ENCODE assay signal across 7 mouse cellular contexts in genomic region chr2:181693339-181694280, GRCm38 (mm10). TPM values are rescaled to one million over a fixed set of nuclear protein-coding genes. Genes with fewer than 3 reads are reported as not detected.
DNase-seq lines count a peak whose midpoint lies in the region; ATAC-seq lines count a peak whose summit lies in the region.

Gene Rgs19, minus strand, starts transcription at chr2:181693977.

- 1% methylated on average over 74 of the region's 75 CpGs for WGBS in intestine, embryonic 16.5 days
- under 1% methylated on average over 72 of the region's 75 CpGs for WGBS in limb, embryonic 10.5 days
- under 1% methylated on average over 72 of the region's 75 CpGs for WGBS in midbrain, embryonic 12.5 days

- no peaks in the 10 kb centered on the region for H3K9me3 ChIP-seq in intestine, embryonic 16.5 days (ENCODE audit: control insufficient read depth, low read length)
- H3K9me3 ChIP-seq in limb, embryonic 10.5 days (replicated peaks): no peaks in the 10 kb centered on the region
- no peaks in the 10 kb centered on the region for H3K9me3 ChIP-seq in midbrain, embryonic 12.5 days

- H3K27me3 ChIP-seq in intestine, embryonic 16.5 days (replicated peaks; ENCODE audit: control insufficient read depth, insufficient read depth, low read length): no peaks in the 10 kb centered on the region
- peaks cover 32% of the 10 kb centered on the region for H3K27me3 ChIP-seq in limb, embryonic 10.5 days (ENCODE audit: low read depth, poor library complexity, severe bottlenecking)
- H3K27me3 ChIP-seq in midbrain, embryonic 12.5 days: peaks cover 28% of the 10 kb centered on the region; the same call in 1 of the 2 replicates

- H3K4me2 ChIP-seq in intestine, embryonic 16.5 days (ENCODE audit: low read depth, low read length): peak within 1 kb of the TSS; percentile 95
- H3K4me2 ChIP-seq in midbrain, embryonic 12.5 days (replicated peaks): peak within 1 kb of the TSS; percentile 96

- H3K9ac ChIP-seq in intestine, embryonic 16.5 days (ENCODE audit: low read depth, low read length): peak within 1 kb of the TSS; percentile 83
- peak within 1 kb of the TSS; percentile 75 for H3K9ac ChIP-seq in midbrain, embryonic 12.5 days (replicated peaks)

- peak; percentile 85 to 87 for DNase-seq in adrenal gland, adult 18-20 months (ENCODE audit: low spot score in 2 of 2)
- peak; percentile 85 for DNase-seq in embryo, embryonic 9.5 days (ENCODE audit: extremely low spot score)
- peak; percentile 72 to 81 for DNase-seq in gastrocnemius, postnatal 4 days (ENCODE audit: low spot score in 2 of 2)
- DNase-seq in limb, embryonic 10.5 days (ENCODE audit: low spot score): peak; percentile 87
- DNase-seq in spleen, adult 12 weeks (ENCODE audit: low spot score): peak; percentile 66

- H3K4me1 ChIP-seq in intestine, embryonic 16.5 days (ENCODE audit: control insufficient read depth, insufficient read depth, low read length): peaks cover 13% of the 10 kb centered on the region
- peaks cover 31% of the 10 kb centered on the region for H3K4me1 ChIP-seq in limb, embryonic 10.5 days
- peaks cover 19% of the 10 kb centered on the region for H3K4me1 ChIP-seq in midbrain, embryonic 12.5 days

- peak; percentile 92 for ATAC-seq in intestine, embryonic 16.5 days
- peak; percentile 87 for ATAC-seq in midbrain, embryonic 12.5 days (ENCODE audit: low FRiP score, low read depth)

- peaks cover 3% of the 10 kb centered on the region; the same call in 1 of the 2 replicates for H3K36me3 ChIP-seq in intestine, embryonic 16.5 days (ENCODE audit: control insufficient read depth, insufficient read depth, low read length)
- peaks cover 29% of the 10 kb centered on the region for H3K36me3 ChIP-seq in limb, embryonic 10.5 days
- H3K36me3 ChIP-seq in midbrain, embryonic 12.5 days: peaks cover 14% of the 10 kb centered on the region

- H3K4me3 ChIP-seq in intestine, embryonic 16.5 days (ENCODE audit: low read length): peak within 1 kb of the TSS; percentile 74
- H3K4me3 ChIP-seq in limb, embryonic 10.5 days: peak within 1 kb of the TSS; percentile 77
- peak within 1 kb of the TSS; percentile 68 for H3K4me3 ChIP-seq in midbrain, embryonic 12.5 days

- H3K27ac ChIP-seq in intestine, embryonic 16.5 days (ENCODE audit: low read length): peak within 1 kb of the TSS; percentile 41; the same call in 1 of the 2 replicates
- peak within 1 kb of the TSS; percentile 92 for H3K27ac ChIP-seq in limb, embryonic 10.5 days
- peak within 1 kb of the TSS; percentile 35; the same call in 1 of the 2 replicates for H3K27ac ChIP-seq in midbrain, embryonic 12.5 days (replicated peaks)

RNA-seq across cellular contexts. Expression of gene Rgs19, which starts in this region (rescaled TPM):
- 10 to 100 TPM; 18.8 to 22.5 TPM for total RNA-seq in adrenal gland, adult 18-20 months (2021)
- 10 to 100 TPM; 16.4 to 20.1 TPM for total RNA-seq in gastrocnemius, postnatal 4 days (2021)
- polyA plus RNA-seq in intestine, embryonic 16.5 days (2015; fragmentation: Nextera tagmentation; extraction: Ambion mirVana): 36.1 and 39.6 TPM in 2 replicates
- 94.3 and 96.4 TPM in 2 replicates for polyA plus RNA-seq in limb, embryonic 10.5 days (2016; fragmentation: Nextera tagmentation; extraction: Ambion mirVana)
- 44.9 and 45.3 TPM in 2 replicates for polyA plus RNA-seq in midbrain, embryonic 12.5 days (2016; fragmentation: Nextera tagmentation; extraction: Ambion mirVana)

Comparison
In these comparisons a context has a peak if more than half of its experiments do, and no peak if none do; other contexts are left out.
1. Peak in every context shown above with its lines: DNase-seq, ATAC-seq, H3K4me3 ChIP-seq and H3K27ac ChIP-seq.
2. H3K27ac ChIP-seq: peak in every context shown above with its lines; median percentile 92 in limb, embryonic 10.5 days; 41 in intestine, embryonic 16.5 days; 35 in midbrain, embryonic 12.5 days.